Mouse (Mus musculus) stomach, postnatal 0 days (tissue): ENCODE measurements around the gene Tnfrsf12a. TPM values are rescaled to one million over a fixed set of nuclear protein-coding genes. Genes with fewer than 3 reads are reported as not detected.
A peak's percentile ranks its signal among the peaks of the same experiment; 100 is the strongest.

Source experiments
- ATAC-seq: fragments of 200-750 bp; cut with Nextera tagmentation; 2 replicates; pipeline ENCODE4 v1.8.0; 2017; ENCODE audit not compliant: low FRiP score, low TSS enrichment
- DNase-seq: peaks from one replicate; pipeline ENCODE4 v3.0.0-alpha.2; 2016; ENCODE audit warnings: low spot score
- H3K27ac ChIP-seq: fragments of 300-500 bp; sonication (generic); replicated peaks from 2 replicates; pipeline ENCODE4 v1.5.1; 2014; ENCODE audit warnings: mild to moderate bottlenecking, control low read depth
- H3K27me3 ChIP-seq: fragments of 300-500 bp; sonication (generic); 2 replicates; pipeline ENCODE4 v1.6.1; 2014; ENCODE audit warnings: low read length; ENCODE audit not compliant: control insufficient read depth, insufficient read depth
- H3K36me3 ChIP-seq: fragments of 300-500 bp; sonication (generic); 2 replicates; pipeline ENCODE4 v1.6.1; 2014; ENCODE audit warnings: low read length, mixed read lengths; ENCODE audit not compliant: control insufficient read depth, insufficient read depth
- H3K4me1 ChIP-seq: fragments of 300-500 bp; sonication (generic); replicated peaks from 2 replicates; pipeline ENCODE4 v1.6.1; 2014; ENCODE audit warnings: antibody characterized with exemption; ENCODE audit not compliant: control insufficient read depth, insufficient read depth
- H3K4me2 ChIP-seq: fragments of 300-500 bp; sonication (generic); replicated peaks from 2 replicates; pipeline ENCODE4 v1.6.1; 2014; ENCODE audit warnings: low read depth, mild to moderate bottlenecking, control low read depth, moderate library complexity
- H3K4me3 ChIP-seq: fragments of 300-500 bp; sonication (generic); 2 replicates; pipeline ENCODE4 v1.5.1; 2014; ENCODE audit warnings: low read depth, low read length, control low read depth
- H3K9ac ChIP-seq: fragments of 300-500 bp; sonication (generic); 2 replicates; pipeline ENCODE4 v1.6.1; 2014; ENCODE audit warnings: mild to moderate bottlenecking, low read length, control low read depth, mixed read lengths
- H3K9me3 ChIP-seq: fragments of 300-500 bp; sonication (generic); 2 replicates; pipeline ENCODE4 v1.6.1; 2016; ENCODE audit warnings: low read length; ENCODE audit not compliant: control insufficient read depth
- CTCF ChIP-seq: IDR thresholded peaks from 2 replicates; pipeline ENCODE4 v1.5.1; 2016; ENCODE audit warnings: antibody characterized with exemption, low read depth, mild to moderate bottlenecking, moderate library complexity
- EP300 ChIP-seq: optimal IDR thresholded peaks from 2 replicates; pipeline ENCODE3; 2016; ENCODE audit warnings: antibody characterized with exemption
- WGBS: fragments of 180-500 bp; shearing (Covaris S2); extraction: QIAGEN DNeasy Blood & Tissue Kit; methylation state at CpG from one replicate; pipeline ENCODE4 v1.1.7; 2014; 5-methylcytosine and 5-hydroxymethylcytosine counted together
- polyA plus RNA-seq: library from polyadenylated mRNA; unstranded; fragments of >200 nt; fragmentation: Nextera tagmentation; extraction: Ambion mirVana; gene quantifications from 2 replicates; pipeline ENCODE4 v1.2.1, GENCODE M21; 2015

Tnfrsf12a gene
- polyA plus RNA-seq, 1 experiment from 2014 or later, result 33.7 TPM

DNA sequence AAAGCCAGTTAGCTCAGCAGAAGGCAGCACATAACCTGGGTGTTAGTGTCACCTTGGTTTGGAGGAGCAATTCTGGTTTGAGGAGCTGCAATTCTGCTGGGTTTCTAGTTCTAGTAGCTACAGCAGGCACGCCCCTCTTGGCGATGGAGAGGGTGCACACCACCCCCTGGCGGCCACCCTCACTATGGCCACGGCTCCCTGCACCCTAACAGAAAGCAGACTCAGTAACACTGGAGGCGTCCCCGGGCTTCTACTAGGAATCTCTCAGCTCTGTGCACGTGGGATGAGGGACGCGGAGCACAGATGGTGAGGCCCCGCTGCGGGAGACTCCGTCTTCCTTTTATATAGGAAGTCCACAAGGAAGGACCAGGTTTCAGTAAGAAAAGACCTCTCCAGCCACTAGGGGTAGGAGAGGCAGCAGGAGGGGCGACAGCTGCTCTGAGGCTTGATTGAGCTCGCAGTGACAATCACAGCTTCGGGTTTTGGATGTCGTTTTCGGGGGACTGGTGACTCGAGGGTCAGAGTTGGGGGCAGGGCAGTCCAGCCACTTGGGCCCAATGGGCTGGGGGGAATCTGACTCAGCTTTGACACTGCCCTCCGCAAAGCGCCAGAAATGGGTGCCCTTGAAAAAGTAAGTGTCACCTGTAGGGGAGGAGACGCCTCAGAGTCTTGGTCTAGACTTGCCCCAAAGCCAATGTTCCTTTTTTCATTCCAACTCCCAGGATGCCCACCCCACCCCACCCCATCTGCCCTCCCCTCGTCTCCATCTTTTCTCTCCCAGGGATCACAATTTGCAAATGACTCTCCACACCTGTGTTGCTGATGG lies 46.9 kb downstream of the Tnfrsf12a start:
- Histone ChIP-seq H3K9ac (no peak overlapping the region; the same call in 1 of the 2 replicates), H3K27ac (no peak overlapping the region), H3K27me3 (no peaks in the 10 kb centered on the region), H3K9me3 (no peaks in the 10 kb centered on the region), H3K4me3 (peak overlapping the region; percentile 13; the same call in 1 of the 2 replicates), H3K36me3 (no peaks in the 10 kb centered on the region), H3K4me1 (no peaks in the 10 kb centered on the region), H3K4me2 (peak overlapping the region; percentile 42)
- TF ChIP-seq CTCF, result peak; percentile 90
- no peak for TF ChIP-seq EP300
- DNase-seq, result peak; percentile 88
- WGBS, result 16% methylated on average over 22 of the region's 22 CpGs
- peak; percentile 88 for ATAC-seq

DNA sequence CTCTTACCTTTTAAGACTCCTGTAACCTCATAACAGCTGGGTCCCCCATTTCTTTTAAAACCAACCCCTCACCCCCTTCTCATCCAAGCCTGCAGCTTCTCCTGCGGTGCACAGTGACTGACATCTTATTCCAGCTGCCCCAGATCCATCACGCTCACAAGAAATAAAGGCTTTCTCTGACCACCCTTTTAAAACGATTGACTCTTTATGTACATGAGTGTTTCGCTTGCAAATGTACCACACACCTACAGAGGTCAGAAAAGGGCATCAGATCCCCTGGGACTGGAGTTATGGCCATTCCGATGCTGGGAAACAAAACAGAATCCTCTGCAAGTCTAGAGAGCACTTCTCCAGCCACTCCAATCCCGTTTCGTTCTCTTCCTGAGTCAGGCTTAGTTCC lies 49.5 kb downstream of the Tnfrsf12a start:
- 36% methylated on average over 7 of the region's 7 CpGs for WGBS
- DNase-seq, result no peak
- no peak overlapping the region for H3K4me2 ChIP-seq
- H3K27me3 ChIP-seq, result no peaks in the 10 kb centered on the region
- H3K36me3 ChIP-seq, result no peaks in the 10 kb centered on the region
- no peak for ATAC-seq
- TF ChIP-seq EP300 (no peak), CTCF (no peak)
- no peaks in the 10 kb centered on the region for H3K4me1 ChIP-seq
- no peaks in the 10 kb centered on the region for H3K9me3 ChIP-seq
- H3K9ac ChIP-seq, result no peak overlapping the region
- no peak overlapping the region for H3K27ac ChIP-seq
- no peak overlapping the region for H3K4me3 ChIP-seq

Other genes with a start within 250 kb of the Tnfrsf12a start
- gene Vmn2r117, start 197.8 kb downstream of the Tnfrsf12a start, polyA plus RNA-seq, result not detected in 2 replicates
- 8.9 and 9.2 TPM in 2 replicates for gene Zfp213, start 113.2 kb downstream of the Tnfrsf12a start, polyA plus RNA-seq
- gene Zfp13, start 78.0 kb downstream of the Tnfrsf12a start, polyA plus RNA-seq, result 4.0 and 5.7 TPM in 2 replicates
- 0.05 TPM in 1 of 2 replicates, not detected in the other for gene Zscan10, start 76.6 kb downstream of the Tnfrsf12a start, polyA plus RNA-seq
- gene Mmp25, start 32.2 kb downstream of the Tnfrsf12a start, polyA plus RNA-seq, result 0.12 and 0.18 TPM in 2 replicates
- gene Bicdl2, start 17.0 kb downstream of the Tnfrsf12a start, polyA plus RNA-seq, result 50.9 and 58.2 TPM in 2 replicates
- gene Hcfc1r1, start 3.9 kb downstream of the Tnfrsf12a start, polyA plus RNA-seq, result 183 and 186 TPM in 2 replicates
- gene Thoc6, start 3.6 kb downstream of the Tnfrsf12a start, polyA plus RNA-seq, result 17.7 and 18.1 TPM in 2 replicates
- 3.0 and 3.2 TPM in 2 replicates for gene Cldn6, start 1.8 kb upstream of the Tnfrsf12a start, polyA plus RNA-seq
- 0.79 and 0.92 TPM in 2 replicates for gene Cldn9, start 6.6 kb upstream of the Tnfrsf12a start, polyA plus RNA-seq
- 0.04 and 0.16 TPM in 2 replicates for gene 1520401A03Rik, start 45.3 kb upstream of the Tnfrsf12a start, polyA plus RNA-seq
- gene Pkmyt1, start 48.9 kb upstream of the Tnfrsf12a start, polyA plus RNA-seq, result 17.1 and 17.6 TPM in 2 replicates
- gene Paqr4, start 63.4 kb upstream of the Tnfrsf12a start, polyA plus RNA-seq, result 26.3 and 28.0 TPM in 2 replicates
- gene Kremen2, start 68.4 kb upstream of the Tnfrsf12a start, polyA plus RNA-seq, result 2.7 and 3.0 TPM in 2 replicates
- gene Flywch1, start 94.1 kb upstream of the Tnfrsf12a start, polyA plus RNA-seq, result 24.2 and 27.3 TPM in 2 replicates
- gene Flywch2, start 108.6 kb upstream of the Tnfrsf12a start, polyA plus RNA-seq, result 15.9 and 16.4 TPM in 2 replicates
- 211 and 215 TPM in 2 replicates for gene Srrm2, start 113.1 kb upstream of the Tnfrsf12a start, polyA plus RNA-seq
- gene Elob, start 151.7 kb upstream of the Tnfrsf12a start, polyA plus RNA-seq, result 881 and 1,013 TPM in 2 replicates
- gene Prss33, start 158.6 kb upstream of the Tnfrsf12a start, polyA plus RNA-seq, result 0.11 TPM in 1 of 2 replicates, not detected in the other
- 13.6 and 14.8 TPM in 2 replicates for gene Prss32, start 166.4 kb upstream of the Tnfrsf12a start, polyA plus RNA-seq
- gene Prss41, start 166.7 kb upstream of the Tnfrsf12a start, polyA plus RNA-seq, result 0.88 and 0.90 TPM in 2 replicates
- gene Prss21, start 190.6 kb upstream of the Tnfrsf12a start, polyA plus RNA-seq, result not detected in 2 replicates
- gene Dcpp1, start 203.4 kb upstream of the Tnfrsf12a start, polyA plus RNA-seq, result not detected in 2 replicates
- not detected in 2 replicates for gene Dcpp2, start 203.4 kb upstream of the Tnfrsf12a start, polyA plus RNA-seq
- gene Dcpp3, start 240.0 kb upstream of the Tnfrsf12a start, polyA plus RNA-seq, result not detected in 2 replicates